Mouse (Mus musculus): ENCODE measurements at regions not wholly inside any gene's neighbourhood (a gene's known extent, or its start where the extent isn't known, plus 50 kb on each side); places are given as distances from the start of the nearest gene placed in this dataset.

DNA sequence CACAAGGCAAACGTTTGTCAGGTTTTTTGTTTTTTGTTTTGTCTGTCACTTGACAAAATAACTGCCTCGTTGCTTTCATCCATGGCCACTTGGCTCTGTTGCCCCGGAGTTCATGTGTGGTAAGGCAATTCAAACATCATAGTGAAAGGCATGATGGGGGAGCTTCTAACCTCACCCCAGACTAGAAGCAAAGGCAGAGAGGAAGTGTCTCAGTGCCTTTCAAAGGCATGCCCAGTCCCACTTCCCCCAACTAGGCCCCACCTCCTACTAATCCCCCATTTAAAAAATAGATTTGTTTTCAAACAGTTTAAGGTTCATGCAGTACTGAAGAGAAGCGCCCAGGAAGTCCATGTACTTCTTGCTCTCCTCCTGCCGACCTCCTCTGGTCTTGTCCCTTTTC, 80.8 kb downstream of the Asb1 start:
- no peak for TF ChIP-seq POLR2A (IDR thresholded peaks at IDR 0.05; ENCODE audit: low read depth, low read length)
- TF ChIP-seq CTCF (conservative IDR thresholded peaks at IDR 0.05; ENCODE audit: insufficient read depth, insufficient read length, low read depth, low read length), result no peak
